Mouse (Mus musculus) intestine, embryonic 14.5 days (tissue): ENCODE measurements around the gene Frmd6. TPM values are rescaled to one million over a fixed set of nuclear protein-coding genes. Genes with fewer than 3 reads are reported as not detected.

Source experiments
- ATAC-seq: fragments of 200-750 bp; cut with Nextera tagmentation; replicated peaks from 2 replicates; pipeline ENCODE4 v1.8.0; 2017; ENCODE audit warnings: low read depth, moderate number of reproducible peaks, moderate TSS enrichment, moderate library complexity; ENCODE audit not compliant: low FRiP score, low TSS enrichment
- DNase-seq: peaks from one replicate; pipeline ENCODE4 v3.0.0-alpha.2; 2018; ENCODE audit warnings: low spot score
- H3K27ac ChIP-seq: fragments of 300-500 bp; sonication (generic); 2 replicates; pipeline ENCODE4 v1.5.1; 2014; ENCODE audit warnings: low read depth, mild to moderate bottlenecking, control low read depth
- H3K27me3 ChIP-seq: fragments of 300-500 bp; sonication (generic); replicated peaks from 2 replicates; pipeline ENCODE4 v1.6.1; 2014; ENCODE audit warnings: low read length, control low read depth; ENCODE audit not compliant: control insufficient read depth, insufficient read depth
- H3K36me3 ChIP-seq: fragments of 300-500 bp; sonication (generic); 2 replicates; pipeline ENCODE4 v1.6.1; 2014; ENCODE audit warnings: low read length, control low read depth; ENCODE audit not compliant: control insufficient read depth, insufficient read depth
- H3K4me1 ChIP-seq: fragments of 300-500 bp; sonication (generic); replicated peaks from 2 replicates; pipeline ENCODE4 v1.6.1; 2014; ENCODE audit warnings: low read length, control low read depth, mixed read lengths; ENCODE audit not compliant: control insufficient read depth, insufficient read depth
- H3K4me2 ChIP-seq: fragments of 300-500 bp; sonication (generic); 2 replicates; pipeline ENCODE4 v1.6.1; 2014; ENCODE audit warnings: low read length
- H3K4me3 ChIP-seq: fragments of 300-500 bp; sonication (generic); 2 replicates; pipeline ENCODE4 v1.5.1; 2014; ENCODE audit warnings: low read depth, low read length, control low read depth, mixed read lengths
- H3K9ac ChIP-seq: fragments of 300-500 bp; sonication (generic); 2 replicates; pipeline ENCODE4 v1.6.1; 2014; ENCODE audit warnings: mild to moderate bottlenecking, low read length
- H3K9me3 ChIP-seq: fragments of 300-500 bp; sonication (generic); 2 replicates; pipeline ENCODE4 v1.6.1; 2016; ENCODE audit warnings: low read length, control low read depth; ENCODE audit not compliant: control insufficient read depth
- WGBS: fragments of 180-500 bp; shearing (Covaris S2); extraction: QIAGEN DNeasy Blood & Tissue Kit; methylation state at CpG from one replicate; pipeline ENCODE4 v1.1.7; 2014; 5-methylcytosine and 5-hydroxymethylcytosine counted together
- polyA plus RNA-seq: library from polyadenylated mRNA; unstranded; fragments of >200 nt; fragmentation: Nextera tagmentation; extraction: Ambion mirVana; gene quantifications from 2 replicates; pipeline ENCODE4 v1.2.1, GENCODE M21; 2014

The Frmd6 gene
- polyA plus RNA-seq, 1 experiment from 2014 or later: 17.5 TPM

DNA sequence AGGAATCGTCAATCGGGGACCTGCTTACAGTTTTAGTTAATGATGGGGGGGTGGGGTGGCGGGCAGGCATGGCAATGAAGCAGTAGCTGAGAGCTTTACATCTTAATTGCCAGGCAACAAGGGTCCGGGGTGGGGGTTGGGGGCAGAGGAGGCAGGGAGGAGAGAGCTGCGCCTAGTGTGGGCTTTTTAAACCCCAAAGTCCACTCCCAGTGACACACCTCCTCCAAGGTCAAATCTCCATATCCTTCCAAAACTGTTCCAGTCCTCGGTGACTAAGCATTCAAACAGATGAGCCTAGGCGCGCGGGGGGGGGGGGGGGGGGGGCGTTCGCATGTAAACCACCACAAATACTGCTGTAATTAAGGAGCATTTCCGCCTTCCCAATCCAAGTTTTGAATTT is 111.8 kb downstream of the Frmd6 start:
- peaks cover 5% of the 10 kb centered on the region; the same call in 1 of the 2 replicates for H3K4me1 ChIP-seq
- H3K9ac ChIP-seq: peak overlapping the region; percentile 85
- 0 out of 2 replicates have a peak, but pooled peaks cover 3% of the 10 kb centered on the region for H3K9me3 ChIP-seq
- ATAC-seq (no peak; the same call in none of the 2 replicates), DNase-seq (no peak)
- H3K27me3 ChIP-seq: no peaks in the 10 kb centered on the region
- H3K27ac ChIP-seq: peak overlapping the region; percentile 92
- peak overlapping the region; percentile 47 for H3K4me2 ChIP-seq
- peak overlapping the region; percentile 98 for H3K4me3 ChIP-seq
- WGBS: 44% methylated on average over 6 of the region's 12 CpGs
- peaks cover 5% of the 10 kb centered on the region for H3K36me3 ChIP-seq

DNA sequence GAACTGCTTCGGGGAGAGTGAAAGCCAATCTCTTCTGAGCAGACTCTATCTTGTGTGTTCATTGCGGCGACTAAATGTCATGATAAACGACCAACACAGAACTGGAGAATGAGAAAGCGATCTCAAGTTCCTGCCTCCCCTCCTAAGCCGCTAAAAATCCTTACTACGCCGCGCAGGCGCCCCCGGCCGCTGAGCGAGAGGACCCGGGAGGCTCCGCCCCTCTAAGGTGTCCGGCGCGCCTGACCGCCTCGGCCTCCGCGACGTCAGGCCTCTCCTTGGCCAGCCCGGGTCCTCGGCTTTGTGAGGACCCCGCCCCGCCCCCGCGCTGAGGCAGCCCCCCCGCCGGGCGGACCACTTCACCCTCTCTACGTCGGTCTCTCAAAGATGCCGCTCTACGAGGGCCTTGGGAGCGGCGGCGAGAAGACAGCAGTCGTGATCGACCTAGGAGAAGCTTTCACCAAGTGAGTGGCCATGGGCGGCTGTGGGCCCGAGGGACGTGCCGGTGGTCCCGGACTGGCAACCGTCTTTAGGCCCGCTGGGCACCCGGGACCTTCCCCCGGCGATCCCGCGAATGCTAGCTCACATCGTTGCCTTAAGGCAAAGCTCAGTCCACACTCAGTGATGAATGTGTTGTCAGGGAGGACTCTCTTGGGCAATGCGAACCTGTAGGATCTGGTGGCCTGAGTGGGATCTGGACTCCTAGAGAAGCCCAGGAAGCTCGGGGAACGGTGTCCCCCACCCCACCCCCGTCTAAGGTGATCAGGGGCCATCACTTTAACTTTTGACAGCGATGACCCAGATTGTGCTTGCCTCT is 112.5 kb downstream of the Frmd6 start, which contains the start of gene Actr10:
Actr10 (plus strand) TSS at position 287 of the 814 bp plus-strand sequence.
- Histone ChIP-seq H3K9ac (peak within 1 kb of the TSS; percentile 85), H3K36me3 (peaks cover 11% of the 10 kb centered on the region), H3K9me3 (0 out of 2 replicates have a peak, but pooled peaks cover under 1% of the 10 kb centered on the region), H3K4me2 (peak within 1 kb of the TSS; percentile 84), H3K4me1 (peaks cover 5% of the 10 kb centered on the region; the same call in 1 of the 2 replicates), H3K27me3 (no peaks in the 10 kb centered on the region), H3K27ac (peak within 1 kb of the TSS; percentile 92), H3K4me3 (peak within 1 kb of the TSS; percentile 98)
- peak; percentile 98 for ATAC-seq
- under 1% methylated on average over 56 of the region's 59 CpGs for WGBS
- peak; percentile 100 for DNase-seq

DNA sequence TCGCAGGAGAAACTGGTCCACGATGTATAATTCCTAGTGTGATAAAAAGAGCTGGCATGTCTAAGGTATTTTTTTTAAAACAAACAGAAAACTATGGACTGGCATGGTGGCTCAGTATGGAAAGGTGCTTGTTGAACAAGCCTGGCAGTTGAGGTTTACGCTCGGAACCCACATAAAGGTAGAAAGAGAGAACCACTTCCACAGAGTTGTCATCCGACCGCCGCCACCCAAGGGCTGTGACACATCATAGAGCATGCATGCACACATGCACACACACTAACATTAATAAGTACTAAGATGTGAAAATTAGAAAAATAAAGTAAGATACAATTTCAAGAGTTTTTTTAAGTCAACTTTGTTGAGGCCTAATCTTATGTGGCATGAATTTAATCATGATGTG is 115.5 kb downstream of the Frmd6 start:
- H3K36me3 ChIP-seq: peaks cover 32% of the 10 kb centered on the region
- no peak for ATAC-seq
- no peaks in the 10 kb centered on the region for H3K9me3 ChIP-seq
- no peak overlapping the region for H3K4me2 ChIP-seq
- H3K4me1 ChIP-seq: peaks cover 5% of the 10 kb centered on the region; the same call in 1 of the 2 replicates
- H3K9ac ChIP-seq: no peak overlapping the region
- 96% methylated on average over 7 of the region's 7 CpGs for WGBS
- no peak overlapping the region for H3K27ac ChIP-seq
- no peak for DNase-seq
- H3K4me3 ChIP-seq: no peak overlapping the region
- no peaks in the 10 kb centered on the region for H3K27me3 ChIP-seq

DNA sequence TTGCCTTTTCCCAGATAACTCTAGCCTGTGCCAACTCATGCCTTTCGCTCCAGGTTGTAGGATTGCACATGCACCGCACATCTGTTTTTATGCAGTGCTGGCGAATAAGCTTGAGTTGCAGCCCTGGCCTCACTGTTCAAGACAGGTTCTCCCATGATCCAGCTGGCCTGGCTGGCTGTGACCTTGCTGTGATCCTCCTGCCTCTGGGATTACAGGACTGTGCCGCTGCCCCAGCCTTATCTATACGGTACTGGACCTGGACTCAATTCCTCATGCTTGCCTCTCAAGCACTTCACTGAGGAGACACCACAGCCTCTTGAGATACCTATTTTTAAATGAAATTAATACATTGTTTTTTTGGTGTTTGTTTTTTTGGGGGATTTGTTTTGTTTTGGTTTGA is 118.9 kb downstream of the Frmd6 start:
- Histone ChIP-seq H3K36me3 (peaks cover 59% of the 10 kb centered on the region), H3K27ac (no peak overlapping the region), H3K4me2 (no peak overlapping the region), H3K9me3 (no peaks in the 10 kb centered on the region), H3K4me3 (no peak overlapping the region), H3K9ac (no peak overlapping the region), H3K27me3 (no peaks in the 10 kb centered on the region), H3K4me1 (no peaks in the 10 kb centered on the region)
- 92% methylated on average over 5 of the region's 5 CpGs for WGBS
- no peak for ATAC-seq
- DNase-seq: no peak

DNA sequence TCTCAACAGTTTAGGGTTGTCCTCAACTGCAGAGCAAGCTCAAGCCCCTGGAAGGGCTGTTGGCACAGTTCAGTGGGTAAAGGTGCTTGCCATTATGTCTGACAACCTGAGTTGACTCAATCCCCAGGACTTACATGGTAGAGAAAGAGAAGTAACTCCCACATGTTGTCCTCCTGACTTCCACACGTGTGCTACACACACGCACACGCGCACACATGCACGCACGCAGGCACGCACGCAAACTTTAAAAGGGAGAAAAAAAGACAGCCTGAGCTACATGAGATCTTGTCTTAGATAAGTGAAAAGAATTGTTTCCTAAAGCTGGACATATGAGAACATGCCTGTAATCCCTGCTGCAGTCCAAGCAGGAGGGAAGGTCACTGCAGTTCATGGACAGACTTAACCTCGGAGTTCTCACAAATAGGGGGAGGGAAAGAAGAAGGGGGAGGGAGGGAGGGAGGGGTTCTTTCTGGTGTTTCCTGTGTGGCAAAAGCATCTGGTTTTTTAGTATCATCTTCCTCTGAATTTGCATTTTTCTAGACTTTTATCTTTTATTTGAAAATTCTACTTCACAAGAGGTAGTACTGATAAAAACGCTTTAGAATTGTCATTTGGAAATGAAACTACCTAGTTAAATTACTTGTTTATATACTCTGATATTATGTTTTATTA is 121.4 kb downstream of the Frmd6 start:
- H3K4me1 ChIP-seq: no peaks in the 10 kb centered on the region
- 94% methylated on average over 10 of the region's 10 CpGs for WGBS
- H3K27me3 ChIP-seq: no peaks in the 10 kb centered on the region
- no peak overlapping the region for H3K9ac ChIP-seq
- H3K27ac ChIP-seq: no peak overlapping the region
- no peak overlapping the region for H3K4me2 ChIP-seq
- no peak overlapping the region for H3K4me3 ChIP-seq
- DNase-seq (no peak), ATAC-seq (no peak)
- H3K36me3 ChIP-seq: peaks cover 77% of the 10 kb centered on the region
- H3K9me3 ChIP-seq: no peaks in the 10 kb centered on the region

Other genes starting within 250 kb of the Frmd6 start
- gene Actr10, start 112.3 kb downstream of the Frmd6 start, polyA plus RNA-seq: 209 and 231 TPM in 2 replicates
- gene Psma3, start 149.1 kb downstream of the Frmd6 start, polyA plus RNA-seq: 593 and 604 TPM in 2 replicates
- gene Arid4a, start 190.5 kb downstream of the Frmd6 start, polyA plus RNA-seq: 34.6 and 36.8 TPM in 2 replicates